Mouse (Mus musculus) thymus, adult 2 months (tissue): ENCODE data around the gene 1700001J03Rik.

ENCODE experiments used
- CTCF ChIP-seq: fragments of 200-500 bp; IDR thresholded peaks from 2 replicates; pipeline ENCODE4 v1.5.1; 2012; ENCODE audit warnings: mild to moderate bottlenecking, control low read depth, low read length, moderate library complexity, borderline replicate concordance; ENCODE audit not compliant: control insufficient read depth, poor library complexity, insufficient read depth; ENCODE audit errors: extremely low read depth
- POLR2A ChIP-seq: fragments of 200-500 bp; IDR thresholded peaks from 2 replicates; pipeline ENCODE4 v1.6.1; 2012; ENCODE audit warnings: mild to moderate bottlenecking, low read length, control low read depth, moderate library complexity; ENCODE audit not compliant: control insufficient read depth, poor library complexity, insufficient read depth; ENCODE audit errors: extremely low read depth

- TF ChIP-seq CTCF (no peak), POLR2A (no peak)
Observed at GRCm38 (mm10) chr5:146232816-146233215, 47.7 kb upstream of the 1700001J03Rik start.
